Comparison of ENCODE assay signal across 8 mouse cellular contexts in genomic region chr12:108761209-108761608, GRCm38 (mm10). TPM values are rescaled to one million over a fixed set of nuclear protein-coding genes. Genes with fewer than 3 reads are reported as not detected.
DNase-seq lines count a peak whose midpoint lies in the region; ATAC-seq and TF ChIP-seq lines count a peak whose summit lies in the region.

No protein-coding gene starts in this region.

- no peak overlapping the region for H3K9ac ChIP-seq in embryonic facial prominence, embryonic 15.5 days
- no peak overlapping the region for H3K9ac ChIP-seq in heart, embryonic 15.5 days
- H3K9ac ChIP-seq in liver, embryonic 16.5 days (ENCODE audit: low read depth, low read length), result no peak overlapping the region; the same call in 1 of the 2 replicates
- no peak overlapping the region for H3K9ac ChIP-seq in forebrain, postnatal 0 days

- no peak overlapping the region for H3K4me2 ChIP-seq in embryonic facial prominence, embryonic 15.5 days (replicated peaks)
- no peak overlapping the region for H3K4me2 ChIP-seq in heart, embryonic 15.5 days
- no peak overlapping the region for H3K4me2 ChIP-seq in liver, embryonic 16.5 days (ENCODE audit: low read depth, low read length)
- H3K4me2 ChIP-seq in forebrain, postnatal 0 days (ENCODE audit: low read depth), result no peak overlapping the region

- no peak for DNase-seq in embryonic facial prominence, embryonic 10.5 days (ENCODE audit: low spot score)
- peak; percentile 45 to 74 for DNase-seq in spleen, postnatal 4 days (ENCODE audit: low spot score in 2 of 2)
- DNase-seq in frontal cortex, postnatal 25 days (ENCODE audit: low spot score in 2 of 2), result no peak
- DNase-seq in cerebellum, adult 11 months, result no peak
- DNase-seq in forebrain, postnatal 0 days, result no peak

- H3K9me3 ChIP-seq in embryonic facial prominence, embryonic 15.5 days (replicated peaks), result no peaks in the 10 kb centered on the region
- no peaks in the 10 kb centered on the region for H3K9me3 ChIP-seq in embryonic facial prominence, embryonic 10.5 days
- H3K9me3 ChIP-seq in heart, embryonic 15.5 days (replicated peaks), result no peaks in the 10 kb centered on the region
- no peaks in the 10 kb centered on the region for H3K9me3 ChIP-seq in liver, embryonic 16.5 days (replicated peaks; ENCODE audit: control insufficient read depth, low read length)
- no peaks in the 10 kb centered on the region for H3K9me3 ChIP-seq in forebrain, postnatal 0 days (ENCODE audit: low read length)

- WGBS in embryonic facial prominence, embryonic 15.5 days, result 59% methylated on average over 4 of the region's 4 CpGs
- 61% methylated on average over 4 of the region's 4 CpGs for WGBS in embryonic facial prominence, embryonic 10.5 days
- 35% methylated on average over 4 of the region's 4 CpGs for WGBS in heart, embryonic 15.5 days
- WGBS in liver, embryonic 16.5 days (ENCODE audit: insufficient replicate concordance), result 13% methylated on average over 4 of the region's 4 CpGs
- 80% methylated on average over 4 of the region's 4 CpGs for WGBS in forebrain, postnatal 0 days

- H3K27me3 ChIP-seq in embryonic facial prominence, embryonic 15.5 days, result no peaks in the 10 kb centered on the region
- H3K27me3 ChIP-seq in embryonic facial prominence, embryonic 10.5 days (replicated peaks; ENCODE audit: low read depth, poor library complexity, severe bottlenecking), result no peaks in the 10 kb centered on the region
- H3K27me3 ChIP-seq in heart, embryonic 15.5 days, result no peaks in the 10 kb centered on the region
- H3K27me3 ChIP-seq in liver, embryonic 16.5 days (ENCODE audit: control insufficient read depth, insufficient read depth, low read depth, low read length), result no peaks in the 10 kb centered on the region
- no peaks in the 10 kb centered on the region for H3K27me3 ChIP-seq in forebrain, postnatal 0 days (ENCODE audit: insufficient read depth, low read length)

- TF ChIP-seq CTCF in forebrain, postnatal 0 days (IDR thresholded peaks at IDR 0.05; ENCODE audit: low read depth), result no peak

- H3K4me1 ChIP-seq in embryonic facial prominence, embryonic 15.5 days, result peaks cover 20% of the 10 kb centered on the region
- H3K4me1 ChIP-seq in embryonic facial prominence, embryonic 10.5 days, result peaks cover 37% of the 10 kb centered on the region
- peaks cover 15% of the 10 kb centered on the region for H3K4me1 ChIP-seq in heart, embryonic 15.5 days (replicated peaks)
- H3K4me1 ChIP-seq in liver, embryonic 16.5 days (ENCODE audit: control insufficient read depth, low read depth, low read length), result peaks cover 45% of the 10 kb centered on the region
- no peaks in the 10 kb centered on the region; the same call in 1 of the 2 replicates for H3K4me1 ChIP-seq in forebrain, postnatal 0 days (ENCODE audit: insufficient read depth)

- no peak overlapping the region for H3K4me3 ChIP-seq in embryonic facial prominence, embryonic 15.5 days (replicated peaks)
- no peak overlapping the region for H3K4me3 ChIP-seq in embryonic facial prominence, embryonic 10.5 days
- no peak overlapping the region for H3K4me3 ChIP-seq in heart, embryonic 15.5 days
- no peak overlapping the region for H3K4me3 ChIP-seq in liver, embryonic 16.5 days (ENCODE audit: low read depth, low read length)
- no peak overlapping the region for H3K4me3 ChIP-seq in forebrain, postnatal 0 days (ENCODE audit: low read depth, low read length)

- no peaks in the 10 kb centered on the region for H3K36me3 ChIP-seq in embryonic facial prominence, embryonic 15.5 days
- H3K36me3 ChIP-seq in embryonic facial prominence, embryonic 10.5 days (replicated peaks), result no peaks in the 10 kb centered on the region
- no peaks in the 10 kb centered on the region for H3K36me3 ChIP-seq in heart, embryonic 15.5 days
- no peaks in the 10 kb centered on the region for H3K36me3 ChIP-seq in liver, embryonic 16.5 days (ENCODE audit: control insufficient read depth, insufficient read depth)
- no peaks in the 10 kb centered on the region for H3K36me3 ChIP-seq in forebrain, postnatal 0 days (ENCODE audit: insufficient read depth)

- peak overlapping the region; percentile 17; the same call in 1 of the 2 replicates for H3K27ac ChIP-seq in embryonic facial prominence, embryonic 15.5 days (replicated peaks)
- no peak overlapping the region for H3K27ac ChIP-seq in embryonic facial prominence, embryonic 10.5 days (replicated peaks)
- 0 out of 2 replicates have a peak overlapping the region, but pooled peaks have one; percentile 0 for H3K27ac ChIP-seq in heart, embryonic 15.5 days
- peak overlapping the region; percentile 77 for H3K27ac ChIP-seq in liver, embryonic 16.5 days (ENCODE audit: low read length)
- no peak overlapping the region for H3K27ac ChIP-seq in forebrain, postnatal 0 days (ENCODE audit: low read depth, low read length)

- no peak for ATAC-seq in embryonic facial prominence, embryonic 15.5 days (ENCODE audit: insufficient number of reproducible peaks, low FRiP score, low TSS enrichment, low read depth)
- ATAC-seq in heart, embryonic 15.5 days (replicated peaks; ENCODE audit: insufficient number of reproducible peaks, insufficient read depth, low FRiP score, low read depth), result no peak
- no peak for ATAC-seq in liver, embryonic 16.5 days (ENCODE audit: low read depth)
- ATAC-seq in forebrain, postnatal 0 days, result no peak

RNA-seq across cellular contexts. Expression of gene Yy1, which starts 31.6 kb away (rescaled TPM):
- polyA plus RNA-seq in embryonic facial prominence, embryonic 15.5 days (2015; fragmentation: Nextera tagmentation; extraction: Ambion mirVana), result 16.0 and 16.5 TPM in 2 replicates
- polyA plus RNA-seq in embryonic facial prominence, embryonic 10.5 days (2016; fragmentation: Nextera tagmentation; extraction: Ambion mirVana), result 14.0 and 15.0 TPM in 2 replicates
- polyA plus RNA-seq in heart, embryonic 15.5 days (2015; fragmentation: Nextera tagmentation; extraction: Ambion mirVana), result 10.5 and 13.1 TPM in 2 replicates
- polyA plus RNA-seq in liver, embryonic 16.5 days (2015; fragmentation: Nextera tagmentation; extraction: Ambion mirVana), result 6.6 and 8.2 TPM in 2 replicates
- 31.9 and 33.8 TPM in 2 replicates for total RNA-seq in forebrain, postnatal 0 days (2014; rRNA removed)
- polyA plus RNA-seq in forebrain, postnatal 0 days (2015; fragmentation: Nextera tagmentation; extraction: Ambion mirVana), result 7.4 and 8.8 TPM in 2 replicates

RNA-seq across cellular contexts. Expression of gene Degs2, which starts 59.1 kb away (rescaled TPM):
- 1.2 and 1.9 TPM in 2 replicates for polyA plus RNA-seq in embryonic facial prominence, embryonic 15.5 days (2015; fragmentation: Nextera tagmentation; extraction: Ambion mirVana)
- polyA plus RNA-seq in embryonic facial prominence, embryonic 10.5 days (2016; fragmentation: Nextera tagmentation; extraction: Ambion mirVana), result 1.1 and 1.7 TPM in 2 replicates
- 0.54 and 2.1 TPM in 2 replicates for polyA plus RNA-seq in heart, embryonic 15.5 days (2015; fragmentation: Nextera tagmentation; extraction: Ambion mirVana)
- 1.2 TPM in 1 of 2 replicates, not detected in the other for polyA plus RNA-seq in liver, embryonic 16.5 days (2015; fragmentation: Nextera tagmentation; extraction: Ambion mirVana)
- 0.15 TPM in 1 of 2 replicates, not detected in the other for total RNA-seq in forebrain, postnatal 0 days (2014; rRNA removed)
- polyA plus RNA-seq in forebrain, postnatal 0 days (2015; fragmentation: Nextera tagmentation; extraction: Ambion mirVana), result 0.50 and 0.88 TPM in 2 replicates

Comparison
In these comparisons a context has a peak if more than half of its experiments do, and no peak if none do; other contexts are left out.
1. H3K27ac ChIP-seq: peak in embryonic facial prominence, embryonic 15.5 days (single experiment), heart, embryonic 15.5 days (single experiment) and liver, embryonic 16.5 days (single experiment); none in embryonic facial prominence, embryonic 10.5 days (single experiment) and forebrain, postnatal 0 days (single experiment).
2. DNase-seq: peak in spleen, postnatal 4 days (2 of 2); none in embryonic facial prominence, embryonic 10.5 days (single experiment), frontal cortex, postnatal 25 days (0 of 2), cerebellum, adult 11 months (single experiment) and forebrain, postnatal 0 days (single experiment).